Mouse (Mus musculus) megakaryocyte, adult 5-6 weeks (primary cell): ENCODE measurements around the gene Patz1. TPM values are rescaled to one million over a fixed set of nuclear protein-coding genes. Genes with fewer than 3 reads are reported as not detected.

Experiments
- ATAC-seq: 2 replicates; pipeline ENCODE4 v1.8.0; 2016; ENCODE audit warnings: mild to moderate bottlenecking, inconsistent platforms; ENCODE audit not compliant: poor library complexity, severe bottlenecking
- total RNA-seq, 2 experiments: library from RNA; stranded (forward) in 1 of 2; stranded (reverse) in 1 of 2; fragments of 153-499, 151-499 nt in 1 of 2; fragments of 221-1000, 200-1000 nt in 1 of 2; gene quantifications; 2 replicates each; pipeline versions ENCODE4 v1.2.3 to v1.2.4; 2015 to 2017

The Patz1 gene
- total RNA-seq (2015) (25.6 and 27.7 TPM in 2 replicates), total RNA-seq (2017) (27.2 and 33.2 TPM in 2 replicates)

GRCm38 (mm10) chr11:3288521-3289301 is at the start of gene Patz1:
TSS of gene Patz1 (plus strand) at chr11:3288874.
- 0 out of 2 replicates have a peak, but pooled peaks have one; percentile 2 for ATAC-seq

- ATAC-seq: no peak
These were observed 46.3 kb upstream of the Patz1 start for GRCm38 (mm10) chr11:3242395-3242794.

- no peak for ATAC-seq
These were observed 44.9 kb upstream of the Patz1 start for GRCm38 (mm10) chr11:3243771-3244170.

- ATAC-seq: no peak
These were observed 41.3 kb upstream of the Patz1 start for GRCm38 (mm10) chr11:3247387-3247786.

GRCm38 (mm10) chr11:3259537-3259936 is 29.1 kb upstream of the Patz1 start:
- no peak for ATAC-seq

- ATAC-seq: no peak
These were observed 23.2 kb upstream of the Patz1 start for GRCm38 (mm10) chr11:3265291-3266078.

- peak; percentile 99 for ATAC-seq
These were observed 22.5 kb upstream of the Patz1 start, which contains the start of gene Drg1 for GRCm38 (mm10) chr11:3266079-3266685. TSS of gene Drg1 (minus strand) at chr11:3266415.

- ATAC-seq: no peak
These were observed 21.5 kb upstream of the Patz1 start for GRCm38 (mm10) chr11:3267133-3267532.

GRCm38 (mm10) chr11:3269241-3269640 is 19.4 kb upstream of the Patz1 start:
- ATAC-seq: no peak

- ATAC-seq: no peak
These were observed 10.3 kb upstream of the Patz1 start for GRCm38 (mm10) chr11:3278351-3278750.

- no peak for ATAC-seq
These were observed 8.9 kb upstream of the Patz1 start for GRCm38 (mm10) chr11:3279729-3280128.

GRCm38 (mm10) chr11:3282887-3283286 is 5.8 kb upstream of the Patz1 start:
- ATAC-seq: no peak

- ATAC-seq: no peak
These were observed 5.0 kb upstream of the Patz1 start for GRCm38 (mm10) chr11:3283645-3284044.

- no peak for ATAC-seq
These were observed 2.7 kb upstream of the Patz1 start for GRCm38 (mm10) chr11:3285940-3286339.

- ATAC-seq: no peak
These were observed 1.5 kb upstream of the Patz1 start for GRCm38 (mm10) chr11:3287131-3287530.

- no peak for ATAC-seq
These were observed 753 bp upstream of the Patz1 start for GRCm38 (mm10) chr11:3287921-3288320.

GRCm38 (mm10) chr11:3289302-3289802 is 678 bp downstream of the Patz1 start:
- ATAC-seq: peak; percentile 7; the same call in 1 of the 2 replicates

- ATAC-seq: peak; percentile 36
These were observed 1.3 kb downstream of the Patz1 start for GRCm38 (mm10) chr11:3289803-3290639.

- ATAC-seq: peak; percentile 8; the same call in 1 of the 2 replicates
These were observed 2.1 kb downstream of the Patz1 start for GRCm38 (mm10) chr11:3290640-3291310.
